Mouse (Mus musculus): ENCODE results near the gene Men1.
A peak's percentile ranks its signal among the peaks of the same experiment; 100 is the strongest.
"Not testable (repeated sequence)": the region's sequence is repeated elsewhere in the genome, so short reads cannot be mapped to it uniquely, and the experiment has no call there.

Men1 gene

DNA sequence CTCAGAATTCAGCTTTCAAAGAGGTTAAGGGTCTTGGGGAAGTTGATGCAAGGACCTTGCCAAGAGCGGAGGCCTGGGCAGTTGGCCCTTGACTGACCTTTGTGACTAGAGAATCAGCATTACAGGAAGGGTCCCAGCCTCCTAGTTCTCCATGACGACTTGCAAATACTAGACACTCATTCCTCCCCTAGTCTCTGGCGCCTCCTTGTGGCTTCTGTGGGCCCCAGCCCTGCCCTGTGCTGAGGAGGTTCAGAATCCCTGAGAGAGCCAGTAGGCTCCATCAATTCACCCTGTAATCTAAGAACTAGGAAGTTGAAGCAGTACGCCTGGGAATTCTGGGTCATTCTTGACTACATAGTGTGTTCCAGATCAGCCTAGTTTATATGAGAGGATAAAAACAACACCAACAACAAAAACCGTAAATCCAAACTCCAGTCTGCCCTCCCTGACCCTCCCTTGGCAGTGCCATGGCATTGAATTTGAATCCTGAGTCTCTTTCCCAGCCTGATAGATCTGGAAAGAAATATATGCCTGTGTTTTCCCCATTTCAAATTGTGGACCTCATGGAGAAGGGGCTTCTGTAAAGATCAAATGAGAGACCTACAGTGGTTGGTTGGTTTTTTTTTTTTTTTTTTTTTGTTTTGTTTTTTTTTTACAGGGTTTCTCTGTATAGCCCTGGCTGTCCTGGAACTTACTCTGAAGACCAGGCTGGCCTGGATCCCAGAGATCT is 29.8 kb upstream of the Men1 start:
- ATAC-seq (ENCODE audit: insufficient number of reproducible peaks, low FRiP score, low TSS enrichment): 0 out of 2 replicates have a peak, but pooled peaks have one; percentile 34

DNA sequence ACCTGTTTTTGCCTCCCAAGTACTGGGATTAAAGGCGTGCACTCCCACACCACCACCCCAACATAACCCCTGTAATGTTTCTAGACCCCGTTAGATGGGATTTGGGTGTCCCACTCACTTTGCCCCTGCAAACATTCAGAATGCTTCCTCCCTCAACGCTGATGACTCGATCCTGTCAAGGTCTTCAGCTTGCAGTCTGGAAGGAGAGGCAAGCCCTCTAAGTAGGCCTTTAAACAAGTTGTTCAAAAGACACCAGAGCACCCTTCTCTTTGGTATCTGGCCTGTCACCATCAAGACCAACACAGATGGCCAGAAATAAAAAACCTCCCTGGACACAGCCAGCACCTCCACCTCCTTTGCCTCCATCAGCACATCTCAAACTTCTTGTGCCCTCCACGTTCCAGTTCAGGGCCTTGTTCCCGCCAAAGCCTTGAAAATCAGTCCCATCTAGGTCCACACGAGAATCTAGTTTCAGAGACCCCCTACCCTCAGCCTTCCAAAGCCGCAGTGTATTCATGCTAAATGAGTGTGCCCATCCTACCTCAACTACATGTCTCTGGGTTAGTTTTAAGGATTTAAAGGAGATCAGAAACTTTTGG is 29.2 kb upstream of the Men1 start:
- no peak for ATAC-seq (ENCODE audit: insufficient number of reproducible peaks, low FRiP score, low TSS enrichment)

DNA sequence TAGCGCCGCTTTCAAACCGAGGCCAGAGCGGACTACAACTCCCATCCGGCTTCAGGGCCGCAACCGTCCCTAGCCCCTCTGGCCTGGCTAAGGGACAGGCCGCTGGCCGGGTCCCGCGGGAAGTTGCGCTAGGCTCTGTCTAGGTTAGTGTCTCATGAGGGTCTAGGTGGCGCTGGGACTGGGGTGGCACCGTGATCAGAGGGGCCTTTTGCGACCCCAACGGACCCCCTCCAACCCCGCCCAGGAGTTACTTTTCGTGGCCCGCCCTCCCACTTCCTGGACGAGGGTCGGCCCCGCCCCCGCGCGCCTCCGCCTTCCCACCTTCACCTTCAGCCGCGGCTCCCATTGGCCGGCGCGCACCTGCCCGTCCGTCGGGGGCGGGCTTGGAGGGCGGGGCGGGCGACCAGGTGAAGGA is 28.6 kb upstream of the Men1 start, which contains the start of gene Cdc42bpg:
TSS of gene Cdc42bpg (plus strand) at position 320 of the 415 bp plus-strand sequence.
- no peak for ATAC-seq (ENCODE audit: insufficient number of reproducible peaks, low FRiP score, low TSS enrichment)

DNA sequence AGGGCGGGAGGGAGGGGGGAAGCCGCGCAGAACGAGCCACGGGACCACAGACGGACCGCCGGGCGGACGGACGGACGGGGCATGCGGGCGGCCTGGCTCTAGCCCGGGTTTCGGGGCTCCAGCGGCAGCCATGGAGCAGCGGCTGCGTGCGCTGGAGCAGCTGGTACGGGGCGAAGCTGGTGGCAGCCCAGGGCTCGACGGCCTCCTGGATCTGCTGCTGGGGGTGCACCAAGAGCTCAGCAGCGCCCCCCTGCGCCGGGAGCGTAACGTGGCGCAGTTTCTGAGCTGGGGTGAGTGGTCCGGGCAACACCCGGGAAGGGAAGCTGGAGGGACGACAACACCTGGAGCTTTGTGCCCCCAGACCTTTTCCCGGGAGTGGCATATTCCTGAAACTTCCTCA is 28.2 kb upstream of the Men1 start:
- no peak for ATAC-seq (ENCODE audit: insufficient number of reproducible peaks, low FRiP score, low TSS enrichment)

DNA sequence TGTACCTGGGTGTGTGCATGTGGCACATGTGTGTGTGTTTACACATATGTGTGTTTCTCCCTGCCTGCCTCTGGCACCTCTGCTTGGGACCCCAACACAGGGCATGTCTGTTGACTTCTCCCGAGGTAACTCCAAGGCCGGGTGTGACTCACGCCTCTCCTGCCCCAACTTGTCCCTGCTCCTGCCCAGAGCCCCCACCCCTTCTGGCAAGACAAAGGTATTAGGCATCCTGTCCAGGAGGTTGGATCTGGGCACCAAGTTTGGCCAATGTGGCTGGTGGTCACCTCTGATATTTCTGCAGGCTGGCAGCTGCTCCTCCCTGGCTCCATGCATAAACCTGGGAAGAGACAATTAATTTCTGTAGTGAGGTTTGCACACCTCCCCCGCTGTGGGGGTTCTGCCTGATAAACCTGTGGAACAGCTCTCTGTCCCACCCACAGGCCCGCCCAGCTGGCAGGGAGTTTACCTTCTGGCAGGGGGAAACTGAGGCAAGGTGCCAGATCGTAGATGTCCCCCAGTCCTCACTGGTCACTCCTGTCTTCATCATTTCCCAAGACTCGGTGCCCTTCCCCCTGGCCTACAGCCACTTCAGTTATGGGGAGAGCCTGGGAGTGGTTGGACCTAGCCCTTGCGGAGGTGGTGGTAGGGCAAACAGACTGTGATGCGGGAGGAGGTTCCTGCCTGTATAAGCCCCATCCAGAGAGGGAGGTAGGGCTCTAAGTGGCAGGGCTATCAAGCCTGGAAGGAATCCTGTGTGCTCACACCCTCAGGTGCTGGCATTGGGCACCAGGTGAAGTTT is 26.8 kb upstream of the Men1 start:
- ATAC-seq (ENCODE audit: insufficient number of reproducible peaks, low FRiP score, low TSS enrichment): no peak

DNA sequence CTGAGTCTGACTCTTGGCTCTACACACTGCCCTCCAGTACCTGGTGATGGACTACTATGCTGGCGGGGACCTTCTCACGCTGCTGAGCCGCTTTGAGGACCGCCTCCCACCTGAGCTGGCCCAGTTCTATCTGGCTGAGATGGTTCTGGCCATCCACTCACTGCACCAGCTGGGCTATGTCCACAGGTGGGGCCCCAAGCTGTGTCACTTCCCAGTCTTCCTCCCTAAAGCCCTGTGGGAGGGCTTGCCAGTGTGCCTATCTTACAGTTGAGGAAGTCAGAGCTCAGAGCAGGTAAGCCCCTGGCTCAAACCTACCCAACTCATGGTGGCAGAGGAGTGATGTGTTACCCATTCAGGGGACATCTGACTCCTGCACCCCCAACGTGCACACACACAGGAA is 24.6 kb upstream of the Men1 start:
- ATAC-seq (ENCODE audit: insufficient number of reproducible peaks, low FRiP score, low TSS enrichment): no peak

DNA sequence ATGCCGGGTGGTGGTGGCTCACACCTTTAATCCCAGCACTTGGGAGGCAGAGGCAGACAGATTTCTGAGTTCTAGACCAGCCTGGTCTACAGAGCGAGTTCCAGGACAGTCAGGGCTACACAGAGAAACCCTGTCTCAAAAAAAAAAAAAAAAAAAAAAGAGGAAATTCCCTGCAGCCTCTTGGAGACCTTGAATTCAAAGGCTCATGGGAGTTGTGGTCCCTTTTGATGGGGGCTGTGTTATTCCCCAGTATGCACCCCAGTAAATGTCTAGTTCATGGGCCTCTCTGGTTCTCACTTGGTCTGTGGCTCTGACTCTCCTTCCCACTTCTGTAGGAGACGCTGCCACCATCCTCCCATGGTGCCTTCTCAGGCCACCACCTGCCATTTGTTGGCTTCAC is 23.0 kb upstream of the Men1 start:
- not testable (repeated sequence) for ATAC-seq (ENCODE audit: insufficient number of reproducible peaks, low FRiP score, low TSS enrichment)

DNA sequence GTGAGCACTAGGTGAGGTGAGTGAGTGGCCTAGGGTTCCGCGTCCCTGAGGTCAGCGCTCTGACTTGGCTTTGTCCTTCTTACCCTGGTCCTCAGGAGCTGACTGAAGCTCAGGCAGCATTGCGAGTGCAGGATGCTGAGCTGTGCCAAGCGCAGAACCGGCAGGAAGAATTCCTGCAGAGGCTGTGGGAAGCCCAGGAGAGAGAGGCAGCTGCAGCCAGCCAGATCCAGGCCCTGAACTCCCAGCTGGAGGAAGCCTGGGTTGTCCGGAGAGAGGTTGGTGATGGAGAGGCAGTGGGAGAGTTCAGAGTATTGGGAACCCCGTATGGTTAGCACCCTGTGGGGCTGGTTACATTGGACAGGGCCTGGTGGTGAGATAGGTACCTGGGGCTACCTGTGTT is 21.0 kb upstream of the Men1 start:
- no peak for ATAC-seq (ENCODE audit: insufficient number of reproducible peaks, low FRiP score, low TSS enrichment)

DNA sequence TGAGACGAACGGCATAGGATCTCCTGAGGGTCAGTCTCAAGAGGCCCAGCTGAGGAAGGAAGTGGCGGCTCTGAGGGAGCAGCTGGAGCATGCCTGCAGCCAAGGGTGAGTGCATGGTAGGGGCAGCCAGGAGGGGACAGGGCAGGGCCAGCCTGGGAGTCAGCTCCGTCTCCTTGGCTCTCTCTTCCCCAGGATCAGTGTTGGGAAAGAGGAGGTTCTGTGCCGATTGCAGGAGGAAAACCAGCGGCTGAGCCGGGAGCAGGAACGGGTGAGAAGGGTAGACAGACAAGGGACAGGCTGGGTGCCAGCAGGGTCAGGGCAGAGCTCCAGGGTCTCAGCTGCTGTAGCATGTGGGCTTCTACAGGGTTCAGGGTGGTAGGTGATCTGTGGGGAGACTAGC is 20.3 kb upstream of the Men1 start:
- ATAC-seq (ENCODE audit: insufficient number of reproducible peaks, low FRiP score, low TSS enrichment): no peak

DNA sequence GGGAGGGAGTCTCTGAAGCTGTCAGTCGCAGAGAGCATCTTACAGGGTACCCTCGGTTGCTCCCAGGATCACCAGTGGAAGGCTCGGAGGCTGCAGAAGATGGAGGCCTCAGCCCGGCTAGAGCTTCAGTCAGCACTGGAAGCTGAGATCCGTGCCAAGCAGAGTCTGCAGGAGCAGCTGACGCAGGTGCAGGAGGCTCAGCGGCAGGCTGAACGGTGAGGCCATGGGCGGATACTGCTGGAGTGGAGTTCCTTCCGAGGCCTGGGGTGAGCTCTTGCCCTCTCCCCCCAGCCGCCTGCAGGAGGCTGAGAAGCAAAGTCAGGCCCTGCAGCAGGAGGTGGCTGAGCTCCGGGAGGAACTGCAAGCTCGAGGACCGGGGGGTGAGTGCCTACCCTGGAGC is 19.2 kb upstream of the Men1 start:
- peak; percentile 39; the same call in 1 of the 2 replicates for ATAC-seq (ENCODE audit: insufficient number of reproducible peaks, low FRiP score, low TSS enrichment)

DNA sequence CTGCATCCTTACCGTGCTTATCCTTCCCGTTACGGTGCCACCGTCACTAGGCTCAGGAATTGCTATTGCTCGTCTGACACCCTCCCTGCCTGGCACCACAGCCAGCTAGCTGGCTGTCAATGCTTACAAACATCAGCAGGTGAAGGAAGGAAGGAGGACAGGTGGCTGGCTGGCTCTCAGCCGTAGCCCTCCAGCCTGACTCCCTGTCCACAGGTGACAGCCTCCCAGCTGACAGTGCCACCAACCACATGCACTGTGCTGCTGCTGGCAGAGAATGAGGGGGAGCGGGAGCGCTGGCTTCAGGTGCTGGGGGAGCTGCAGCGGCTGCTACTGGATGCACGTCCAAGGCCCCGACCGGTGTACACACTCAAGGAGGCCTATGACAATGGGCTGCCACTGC is 16.6 kb upstream of the Men1 start:
- no peak for ATAC-seq (ENCODE audit: insufficient number of reproducible peaks, low FRiP score, low TSS enrichment)

DNA sequence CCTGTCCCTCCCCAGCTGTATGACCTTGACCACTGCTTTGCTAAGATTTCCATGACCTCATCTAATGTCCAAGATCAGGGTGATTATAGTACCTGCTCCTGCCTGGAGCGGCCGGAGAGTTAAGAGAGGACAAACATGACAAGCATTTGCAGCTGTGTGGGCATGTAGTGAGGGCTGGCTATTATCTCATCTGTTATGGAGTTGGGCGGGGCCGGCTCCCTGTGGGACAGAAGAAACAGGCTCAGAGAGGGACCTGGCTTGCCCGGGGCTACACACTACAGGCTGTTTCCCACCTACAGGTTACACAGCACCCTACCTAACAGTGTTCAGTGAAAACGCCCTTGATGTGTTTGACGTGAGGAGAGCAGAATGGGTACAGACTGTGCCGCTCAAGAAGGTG is 13.4 kb upstream of the Men1 start:
- ATAC-seq (ENCODE audit: insufficient number of reproducible peaks, low FRiP score, low TSS enrichment): no peak

DNA sequence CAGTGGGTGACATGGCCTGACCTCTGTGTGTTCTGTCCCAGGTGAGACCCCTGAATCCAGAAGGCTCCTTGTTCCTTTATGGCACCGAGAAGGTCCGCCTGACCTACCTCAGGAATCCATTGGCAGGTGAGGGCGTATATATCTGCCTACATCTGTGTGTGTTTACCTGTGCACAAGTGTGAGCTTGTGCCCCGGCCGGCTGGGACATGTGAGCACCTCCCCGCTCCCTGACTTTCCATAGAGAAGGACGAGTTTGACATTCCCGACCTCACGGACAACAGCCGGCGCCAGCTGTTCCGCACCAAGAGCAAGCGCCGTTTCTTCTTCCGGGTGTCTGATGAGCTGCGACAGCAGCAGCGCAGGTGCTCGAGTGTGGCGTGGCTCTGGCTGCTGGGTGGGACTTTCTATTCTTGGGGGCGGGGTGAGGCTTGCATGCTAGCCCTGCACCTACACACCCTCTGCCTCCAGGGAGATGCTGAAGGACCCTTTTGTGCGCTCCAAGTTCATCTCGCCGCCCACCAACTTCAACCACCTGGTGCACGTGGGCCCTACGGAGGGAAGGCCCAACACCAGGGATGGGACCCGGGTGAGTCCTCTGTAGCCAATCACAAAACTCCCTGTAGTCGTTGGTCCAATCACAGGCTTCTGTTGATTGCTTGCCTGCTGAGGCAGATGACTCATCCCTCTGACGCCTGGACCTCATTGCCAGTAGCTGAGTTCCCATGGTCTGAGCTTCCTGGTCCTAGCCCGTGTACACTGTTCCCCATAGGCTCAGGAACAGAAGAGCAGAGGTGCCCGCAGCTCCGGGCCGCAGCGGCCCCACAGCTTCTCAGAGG is 12.8 kb upstream of the Men1 start:
- no peak for ATAC-seq (ENCODE audit: insufficient number of reproducible peaks, low FRiP score, low TSS enrichment)

DNA sequence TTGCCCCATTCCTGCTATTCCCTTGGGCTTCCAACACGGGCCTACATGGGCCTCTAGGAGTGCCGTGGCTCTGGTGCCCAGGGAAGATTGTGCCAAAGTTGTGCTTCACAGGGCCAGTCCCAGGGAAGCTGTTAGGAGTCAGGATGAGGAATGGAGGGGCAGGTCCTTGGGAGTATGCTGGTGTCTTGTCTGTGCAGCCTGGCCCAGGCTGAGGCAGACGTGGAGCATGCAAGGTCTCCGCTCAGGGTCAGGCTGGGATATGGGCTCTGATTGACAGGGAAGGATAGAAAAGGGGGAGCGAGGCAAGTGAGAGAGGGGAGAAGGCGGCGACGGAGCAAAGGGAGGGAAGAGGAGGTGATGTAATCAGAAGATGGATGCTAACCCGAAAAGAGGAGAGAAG is 10.0 kb upstream of the Men1 start:
- no peak for ATAC-seq (ENCODE audit: insufficient number of reproducible peaks, low FRiP score, low TSS enrichment)

DNA sequence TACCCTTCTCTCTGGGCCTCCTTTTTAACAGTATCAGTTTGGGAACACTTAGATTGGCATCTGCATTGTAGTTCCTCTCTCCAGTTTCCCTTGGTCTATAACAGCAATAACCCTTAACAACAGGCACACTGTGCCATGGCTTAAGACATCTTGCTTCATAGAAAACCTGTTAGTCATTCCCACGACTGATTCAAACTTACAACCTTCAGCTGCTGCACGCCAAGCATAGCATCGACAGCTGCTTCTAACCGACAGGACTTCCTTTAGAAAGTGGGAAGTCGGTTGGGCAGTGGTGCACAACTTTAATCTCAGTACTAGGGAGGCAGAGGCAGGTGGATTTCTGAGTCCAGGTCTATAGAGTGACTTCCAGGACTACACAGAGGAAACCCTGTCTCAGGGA is 3.6 kb upstream of the Men1 start:
- no peak for ATAC-seq (ENCODE audit: insufficient number of reproducible peaks, low FRiP score, low TSS enrichment)

DNA sequence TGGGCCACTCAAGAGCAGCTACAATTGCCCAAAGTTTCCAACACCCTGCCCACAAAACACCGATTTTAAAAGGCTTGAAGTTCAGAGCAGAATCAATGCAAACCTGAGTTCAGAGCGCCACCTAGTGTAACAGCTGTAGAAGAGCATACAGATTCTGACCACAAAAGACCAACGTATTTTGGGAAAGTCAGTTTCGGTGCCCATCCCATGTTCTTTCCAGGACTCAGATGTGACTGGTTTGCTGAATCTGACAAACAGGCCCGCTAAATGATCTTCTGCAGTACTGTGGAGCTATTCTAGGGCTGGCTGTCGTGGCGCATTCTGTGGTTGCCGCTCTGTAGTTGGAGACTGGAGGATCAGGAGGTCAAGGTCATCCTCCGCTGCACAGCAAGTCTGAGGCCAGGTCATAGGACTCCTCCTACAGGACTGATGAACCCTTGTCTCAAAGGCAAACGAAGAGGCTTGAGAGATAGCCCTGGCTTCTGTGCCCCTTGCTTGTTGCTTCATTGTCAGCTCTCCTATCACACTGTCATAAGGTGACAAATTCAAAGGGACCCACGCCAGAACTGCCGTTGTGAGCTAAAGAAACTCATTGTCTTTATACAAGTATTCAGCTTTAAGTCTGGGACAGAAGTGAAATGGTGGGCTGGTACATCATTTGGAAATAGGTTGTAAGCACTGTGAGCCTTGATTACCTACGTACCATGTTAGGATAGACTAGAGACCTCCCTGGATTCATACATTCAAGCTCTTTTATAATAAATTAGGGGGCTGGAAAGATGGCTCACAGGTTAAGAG is 2.9 kb upstream of the Men1 start:
- ATAC-seq (ENCODE audit: insufficient number of reproducible peaks, low FRiP score, low TSS enrichment): no peak

DNA sequence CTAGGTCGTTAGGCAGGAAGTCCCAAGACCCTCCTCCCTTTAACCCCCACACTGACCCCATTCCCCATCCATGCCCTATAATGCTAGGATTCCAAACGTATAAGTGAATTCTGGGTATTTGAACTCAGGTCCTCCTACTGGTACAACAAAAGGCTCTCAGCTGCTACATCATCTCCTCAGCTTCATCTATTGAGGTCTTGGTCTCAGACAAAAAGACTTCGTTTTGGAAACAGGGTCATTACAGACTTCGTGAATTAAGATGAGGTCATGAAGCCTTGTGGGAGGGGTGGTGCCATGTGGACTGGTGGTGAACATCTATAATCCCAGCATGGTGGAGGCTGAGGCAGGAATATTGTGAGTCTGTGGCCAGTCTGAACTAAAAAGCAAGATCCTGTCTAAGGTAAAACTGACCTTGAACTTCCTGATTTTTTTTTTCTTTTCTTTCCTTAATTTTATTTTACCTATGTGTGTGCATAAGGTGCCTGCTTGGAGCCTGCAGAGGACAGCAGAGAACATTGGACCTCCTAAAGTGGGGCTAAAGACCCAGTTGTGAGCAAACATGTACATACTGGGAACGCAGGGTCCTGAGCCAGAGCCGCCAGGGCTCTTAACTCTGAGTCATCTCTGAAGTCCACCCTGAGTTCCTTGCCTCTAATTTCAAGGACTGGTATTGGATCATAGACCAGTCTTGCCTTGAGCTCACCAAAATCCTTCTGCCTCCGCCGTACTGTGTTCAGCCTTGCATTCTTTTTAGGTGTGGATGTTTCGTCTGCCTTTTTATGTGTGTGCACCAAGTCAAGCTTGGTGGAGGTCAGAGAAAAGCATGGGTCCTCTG is 801 bp upstream of the Men1 start:
- ATAC-seq (ENCODE audit: insufficient number of reproducible peaks, low FRiP score, low TSS enrichment): no peak

DNA sequence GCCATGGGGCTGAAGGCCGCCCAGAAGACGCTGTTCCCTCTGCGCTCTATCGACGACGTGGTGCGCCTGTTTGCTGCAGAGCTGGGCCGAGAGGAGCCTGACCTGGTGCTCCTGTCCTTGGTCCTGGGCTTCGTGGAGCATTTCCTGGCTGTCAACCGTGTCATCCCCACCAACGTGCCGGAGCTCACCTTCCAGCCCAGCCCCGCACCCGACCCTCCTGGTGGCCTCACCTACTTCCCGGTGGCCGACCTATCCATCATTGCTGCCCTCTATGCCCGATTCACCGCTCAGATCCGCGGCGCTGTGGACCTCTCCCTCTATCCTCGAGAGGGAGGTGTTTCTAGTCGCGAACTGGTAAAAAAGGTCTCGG is 664 bp downstream of the Men1 start:
- ATAC-seq (ENCODE audit: insufficient number of reproducible peaks, low FRiP score, low TSS enrichment): peak; percentile 6; the same call in 1 of the 2 replicates

DNA sequence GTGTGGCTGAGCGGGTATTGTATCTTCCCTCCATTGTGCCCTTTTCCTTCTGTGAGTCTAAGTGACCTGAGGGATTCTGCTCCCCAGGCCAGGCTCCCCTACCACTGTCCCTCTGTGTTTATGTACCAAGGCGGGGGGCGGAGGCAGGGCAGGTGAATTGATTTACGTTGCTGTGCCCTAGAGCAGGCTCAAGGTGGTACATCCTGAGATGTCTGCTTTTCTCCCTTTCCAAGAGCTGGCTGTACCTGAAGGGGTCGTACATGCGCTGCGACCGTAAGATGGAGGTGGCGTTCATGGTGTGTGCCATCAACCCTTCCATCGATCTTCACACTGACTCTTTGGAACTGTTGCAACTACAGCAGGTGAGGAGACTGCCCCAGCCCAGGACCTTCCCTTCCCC is 2.1 kb downstream of the Men1 start:
- no peak for ATAC-seq (ENCODE audit: insufficient number of reproducible peaks, low FRiP score, low TSS enrichment)

All from cerebellum, adult (tissue).